Comparison of ENCODE assay signal across 8 mouse cellular contexts in the genomic region with DNA sequence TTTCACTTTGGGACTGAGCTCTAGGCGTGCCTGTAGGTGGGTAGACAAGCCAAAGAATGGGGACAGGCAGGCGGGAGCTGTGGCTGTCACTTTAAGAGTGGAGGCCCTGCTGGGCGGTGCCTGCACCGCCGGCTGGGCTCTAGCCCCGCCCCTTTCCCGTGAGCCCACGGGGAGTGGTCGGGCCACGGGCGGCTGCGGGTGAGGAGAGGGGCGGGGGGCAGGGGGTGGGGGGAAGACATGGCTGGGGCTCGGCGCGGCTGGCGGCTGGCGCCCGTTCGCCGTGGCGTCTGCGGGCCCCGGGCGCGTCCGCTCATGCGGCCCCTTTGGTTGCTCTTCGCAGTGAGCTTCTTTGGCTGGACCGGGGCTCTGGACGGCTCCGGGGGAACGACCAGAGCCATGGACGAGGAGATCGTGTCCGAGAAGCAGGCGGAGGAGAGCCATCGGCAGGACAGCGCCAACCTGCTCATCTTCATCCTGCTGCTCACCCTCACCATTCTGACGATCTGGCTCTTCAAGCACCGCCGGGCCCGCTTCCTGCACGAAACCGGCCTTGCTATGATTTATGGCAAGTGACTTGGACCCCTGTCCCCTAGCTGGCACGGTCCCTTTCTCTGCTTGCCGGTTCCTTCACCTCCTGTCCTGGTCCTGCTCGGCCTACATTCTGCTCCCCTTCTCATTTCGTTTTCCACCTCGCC. TPM values are rescaled to one million over a fixed set of nuclear protein-coding genes. Genes with fewer than 3 reads are reported as not detected.
A peak's percentile ranks its signal among the peaks of the same experiment; 100 is the strongest.
DNase-seq lines count a peak whose midpoint lies in the region; ATAC-seq and TF ChIP-seq lines count a peak whose summit lies in the region.

A gene (plus strand): TSS at position 135 of the 695 bp plus-strand sequence.

- peak; percentile 93 for ATAC-seq in embryonic facial prominence, embryonic 12.5 days (ENCODE audit: insufficient number of reproducible peaks, insufficient read depth, low FRiP score, low TSS enrichment)
- ATAC-seq in limb, embryonic 14.5 days (ENCODE audit: low FRiP score, low read depth) = peak; percentile 98
- peak; percentile 96 for ATAC-seq in midbrain, embryonic 16.5 days

- peak within 1 kb of the TSS; percentile 65 for H3K9ac ChIP-seq in embryonic facial prominence, embryonic 12.5 days
- H3K9ac ChIP-seq in limb, embryonic 14.5 days (ENCODE audit: low read depth, low read length, severe bottlenecking) = peak within 1 kb of the TSS; percentile 66
- peak within 1 kb of the TSS; percentile 71 for H3K9ac ChIP-seq in midbrain, embryonic 16.5 days (ENCODE audit: low read depth, low read length)

- no peaks in the 10 kb centered on the region for H3K9me3 ChIP-seq in embryonic facial prominence, embryonic 12.5 days
- H3K9me3 ChIP-seq in limb, embryonic 14.5 days (ENCODE audit: control insufficient read depth, low read length) = no peaks in the 10 kb centered on the region
- H3K9me3 ChIP-seq in midbrain, embryonic 16.5 days (replicated peaks; ENCODE audit: control insufficient read depth, low read length, poor library complexity, severe bottlenecking) = no peaks in the 10 kb centered on the region

- peak; percentile 77 for DNase-seq in 416B (ENCODE audit: low read depth)
- peak; percentile 76 for DNase-seq in adrenal gland, postnatal 25 days
- peak; percentile 98 for DNase-seq in heart, adult 11 months
- peak; percentile 72 for DNase-seq in kidney, adult 18-20 months
- peak; percentile 81 for DNase-seq in limb, embryonic 14.5 days (ENCODE audit: low spot score)
- peak; percentile 42 to 77 for DNase-seq in spleen, postnatal 10 days (ENCODE audit: low spot score in 2 of 2)

- peak within 1 kb of the TSS; percentile 56 for H3K4me2 ChIP-seq in embryonic facial prominence, embryonic 12.5 days (replicated peaks)
- peak within 1 kb of the TSS; percentile 49 for H3K4me2 ChIP-seq in limb, embryonic 14.5 days (replicated peaks; ENCODE audit: low read depth, low read length, severe bottlenecking)
- H3K4me2 ChIP-seq in midbrain, embryonic 16.5 days (ENCODE audit: low read length) = peak within 1 kb of the TSS; percentile 62

- H3K27me3 ChIP-seq in embryonic facial prominence, embryonic 12.5 days = no peaks in the 10 kb centered on the region
- no peaks in the 10 kb centered on the region for H3K27me3 ChIP-seq in limb, embryonic 14.5 days (ENCODE audit: control insufficient read depth, insufficient read depth, low read length)
- H3K27me3 ChIP-seq in midbrain, embryonic 16.5 days (ENCODE audit: control insufficient read depth, insufficient read depth, low read depth, low read length) = no peaks in the 10 kb centered on the region

- 0 out of 2 replicates have a peak, but pooled peaks cover 4% of the 10 kb centered on the region for H3K4me1 ChIP-seq in embryonic facial prominence, embryonic 12.5 days
- H3K4me1 ChIP-seq in limb, embryonic 14.5 days (ENCODE audit: control insufficient read depth, insufficient read depth, low read length) = peaks cover 5% of the 10 kb centered on the region; the same call in 1 of the 2 replicates
- peaks cover 3% of the 10 kb centered on the region; the same call in 1 of the 2 replicates for H3K4me1 ChIP-seq in midbrain, embryonic 16.5 days (ENCODE audit: control insufficient read depth, insufficient read depth, low read length)

- peak within 1 kb of the TSS; percentile 63 for H3K27ac ChIP-seq in embryonic facial prominence, embryonic 12.5 days
- H3K27ac ChIP-seq in limb, embryonic 14.5 days (replicated peaks; ENCODE audit: low read depth, low read length) = peak within 1 kb of the TSS; percentile 65
- peak within 1 kb of the TSS; percentile 92 for H3K27ac ChIP-seq in midbrain, embryonic 16.5 days (ENCODE audit: low read length)

- 20% methylated on average over 43 of the region's 50 CpGs for WGBS in embryonic facial prominence, embryonic 12.5 days
- 14% methylated on average over 36 of the region's 50 CpGs for WGBS in limb, embryonic 14.5 days
- 21% methylated on average over 34 of the region's 50 CpGs for WGBS in midbrain, embryonic 16.5 days

- H3K4me3 ChIP-seq in embryonic facial prominence, embryonic 12.5 days = peak within 1 kb of the TSS; percentile 51
- H3K4me3 ChIP-seq in limb, embryonic 14.5 days (replicated peaks; ENCODE audit: low read length) = peak within 1 kb of the TSS; percentile 55
- H3K4me3 ChIP-seq in midbrain, embryonic 16.5 days (ENCODE audit: low read depth, low read length) = peak within 1 kb of the TSS; percentile 52

- no peaks in the 10 kb centered on the region for H3K36me3 ChIP-seq in embryonic facial prominence, embryonic 12.5 days
- no peaks in the 10 kb centered on the region for H3K36me3 ChIP-seq in limb, embryonic 14.5 days (ENCODE audit: control insufficient read depth, insufficient read depth, low read length)
- no peaks in the 10 kb centered on the region for H3K36me3 ChIP-seq in midbrain, embryonic 16.5 days (ENCODE audit: control insufficient read depth, insufficient read depth, low read length)

- TF ChIP-seq POLR2A in limb, embryonic 14.5 days (IDR thresholded peaks at IDR 0.05; ENCODE audit: borderline replicate concordance, extremely low read depth, insufficient read depth, insufficient read length) = no peak

RNA-seq across cellular contexts. Expression of the gene that starts here (rescaled TPM):
- total RNA-seq in adrenal gland, postnatal 25 days (2021) = 25.7 and 29.0 TPM in 2 replicates
- 17.7 and 18.0 TPM in 2 replicates for polyA plus RNA-seq in embryonic facial prominence, embryonic 12.5 days (2016; fragmentation: Nextera tagmentation; extraction: Ambion mirVana)
- 16.1 and 17.0 TPM in 2 replicates for polyA plus RNA-seq in limb, embryonic 14.5 days (2012; rRNA removed)
- 11.8 and 13.1 TPM in 2 replicates for polyA plus RNA-seq in limb, embryonic 14.5 days (2014; fragmentation: Nextera tagmentation; extraction: Ambion mirVana)
- 82.5 and 84.0 TPM in 2 replicates for polyA plus RNA-seq in midbrain, embryonic 16.5 days (2015; fragmentation: Nextera tagmentation; extraction: Ambion mirVana)

Comparison
In these comparisons a context has a peak if more than half of its experiments do, and no peak if none do; other contexts are left out.
1. Peak in every context shown above with its lines: DNase-seq, ATAC-seq, H3K4me3 ChIP-seq and H3K27ac ChIP-seq.